Mouse (Mus musculus) adrenal gland, postnatal 4 days (tissue): ENCODE data around the gene Bhlhb9. TPM values are rescaled to one million over a fixed set of nuclear protein-coding genes. Genes with fewer than 3 reads are reported as not detected.
A peak's percentile ranks its signal among the peaks of the same experiment; 100 is the strongest.
"Not testable (repeated sequence)": the region's sequence is repeated elsewhere in the genome, so short reads cannot be mapped to it uniquely, and the experiment has no call there.

Source experiments
- DNase-seq, 2 experiments: peaks; one replicate each; pipeline ENCODE4 v3.0.0; 2021 to 2022; ENCODE audit warnings: low spot score in 2 of 2, mixed read lengths in 2 of 2
- long read RNA-seq, 2 experiments: library from polyadenylated mRNA; stranded (forward); transcript quantifications; one replicate each; pipeline ENCODE4 v2.0.0; 2021
- total RNA-seq, 2 experiments: library from RNA; stranded (reverse); gene quantifications; 2 replicates each; pipeline ENCODE4 v1.2.3; 2021

The Bhlhb9 gene
- total RNA-seq = 10 to 100 TPM; 34.8 to 36.8 TPM
- long read RNA-seq, experiment 1, transcript Bhlhb9-204 (5 exons, 2,812 nt) = major isoform, 31 of 41 reads
- long read RNA-seq, experiment 1, partial matches to known transcripts = 2 of 41 reads
- long read RNA-seq, experiment 1, other reads (novel, unspliced or antisense) = 5 of 41 reads
- long read RNA-seq, experiment 2, transcript Bhlhb9-204 (5 exons, 2,812 nt) = major isoform, 64 of 80 reads
- long read RNA-seq, experiment 2, partial matches to known transcripts = 4 of 80 reads
- long read RNA-seq, experiment 2, other reads (novel, unspliced or antisense) = 10 of 80 reads

DNA sequence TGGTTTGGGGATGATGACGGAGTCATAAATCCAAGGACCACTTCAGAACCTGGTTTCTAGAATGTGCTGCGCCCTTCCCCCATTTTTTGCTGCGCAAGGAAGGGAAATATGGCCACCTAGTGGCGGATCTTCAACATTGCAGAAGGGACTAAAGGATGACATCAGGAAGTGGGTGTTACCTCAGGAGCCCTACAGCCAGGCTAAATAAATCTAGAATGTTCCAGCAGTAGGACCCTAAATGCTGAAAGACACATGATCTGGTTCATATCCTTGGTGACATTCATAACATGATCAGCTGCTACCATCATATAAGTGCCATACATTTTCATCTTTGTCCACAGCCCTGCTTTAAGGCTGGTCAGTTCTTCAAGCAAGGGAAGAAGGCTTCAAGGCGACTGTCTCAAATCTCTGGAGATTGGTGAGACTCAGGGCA is at the start of gene Bhlhb9:
Gene Bhlhb9 (plus strand): TSS at position 383 of the 433 bp plus-strand sequence.
- DNase-seq = not testable (repeated sequence)

GRCm38 (mm10) chrX:135752832-135753231 is 44.6 kb upstream of the Bhlhb9 start:
- peak; percentile 38 to 41 for DNase-seq

DNA sequence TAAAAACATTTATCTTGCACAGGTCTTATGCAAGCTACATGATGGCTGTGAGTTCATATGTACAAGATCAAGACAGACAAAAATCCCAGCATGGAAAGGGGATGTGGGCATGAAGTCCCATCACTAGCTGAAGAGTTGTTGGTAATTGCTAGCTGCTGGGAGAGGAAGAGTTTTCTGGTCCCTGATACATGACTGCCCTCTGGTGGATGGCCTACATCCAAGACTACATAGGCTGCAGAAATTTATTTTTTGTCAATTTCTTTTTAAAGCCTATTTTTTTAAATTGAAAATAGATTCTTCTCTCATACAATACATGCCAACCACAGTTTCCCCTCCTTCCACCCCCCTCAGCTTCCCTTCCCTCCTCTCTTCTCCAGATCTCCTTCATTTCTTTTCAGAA is 35.7 kb upstream of the Bhlhb9 start:
- DNase-seq = no peak

- DNase-seq = no peak
These were observed 29.3 kb upstream of the Bhlhb9 start for GRCm38 (mm10) chrX:135768043-135768548.

- DNase-seq = no peak
These were observed 28.8 kb upstream of the Bhlhb9 start for GRCm38 (mm10) chrX:135768565-135768964.

DNA sequence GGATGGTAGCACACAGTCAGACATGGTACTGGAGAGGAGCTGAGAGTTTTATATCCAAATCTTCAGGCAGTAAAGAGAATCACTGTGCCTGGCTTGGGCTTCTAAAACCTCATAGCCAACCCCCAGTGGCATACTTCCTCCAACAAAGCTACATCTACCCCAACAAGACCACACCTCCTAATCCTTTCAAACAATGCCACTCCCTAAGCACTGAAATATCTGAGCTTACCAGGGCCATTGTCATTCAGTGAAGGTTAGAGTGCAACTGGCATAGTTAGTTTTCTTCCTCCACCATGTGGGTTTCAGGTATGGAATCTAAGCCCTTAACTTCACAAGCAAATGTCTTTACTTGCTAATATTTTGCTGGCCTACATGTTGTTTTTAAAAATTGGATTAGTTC is 5.9 kb upstream of the Bhlhb9 start:
- DNase-seq = no peak

- no peak for DNase-seq
These were observed 5.1 kb upstream of the Bhlhb9 start for GRCm38 (mm10) chrX:135792326-135792725.

GRCm38 (mm10) chrX:135795591-135796304 is 1.6 kb upstream of the Bhlhb9 start:
- DNase-seq = peak in 1 of 2 experiments; percentile 24

- not testable (repeated sequence) for DNase-seq
These were observed 836 bp upstream of the Bhlhb9 start for GRCm38 (mm10) chrX:135796305-135797211.

DNA sequence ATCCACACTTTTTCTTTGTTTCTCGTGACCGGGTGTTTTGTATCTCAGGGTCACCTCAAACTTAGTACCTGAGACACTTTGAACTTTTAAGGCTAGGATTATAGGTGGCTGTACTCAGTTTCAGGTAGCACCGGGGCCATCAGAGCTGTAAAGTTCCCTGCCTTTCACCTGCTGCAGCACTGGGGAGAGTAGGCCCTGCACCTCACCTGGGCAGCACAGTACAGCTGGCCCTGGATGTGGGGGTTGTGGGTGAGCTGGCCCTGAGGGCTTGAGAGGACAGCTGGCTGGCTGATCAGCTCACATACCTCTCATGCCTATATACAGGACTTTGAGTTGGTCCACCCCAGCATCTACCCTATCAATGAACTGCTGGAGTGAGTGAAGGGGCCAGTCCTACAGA is 6.8 kb downstream of the Bhlhb9 start:
- no peak for DNase-seq

DNA sequence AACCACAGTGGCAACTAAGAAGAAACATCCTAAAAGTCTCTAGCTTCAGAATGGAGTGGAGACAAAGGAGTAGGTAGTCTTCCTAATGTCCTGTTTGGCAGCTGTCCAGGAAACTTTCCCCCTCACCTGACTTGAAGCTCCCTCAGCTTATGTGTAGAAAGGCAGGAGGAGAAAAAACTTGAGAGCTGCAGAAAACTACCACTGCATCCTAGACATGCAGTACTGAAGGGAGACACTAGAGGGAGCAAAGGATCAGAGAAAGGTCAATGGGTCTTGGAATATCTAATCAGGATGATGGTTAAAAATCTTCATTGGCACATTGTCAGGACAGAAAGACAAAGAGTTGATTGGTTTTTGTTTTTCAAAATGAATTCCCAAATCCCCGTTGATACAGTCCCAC is 8.4 kb downstream of the Bhlhb9 start:
- DNase-seq = no peak

DNA sequence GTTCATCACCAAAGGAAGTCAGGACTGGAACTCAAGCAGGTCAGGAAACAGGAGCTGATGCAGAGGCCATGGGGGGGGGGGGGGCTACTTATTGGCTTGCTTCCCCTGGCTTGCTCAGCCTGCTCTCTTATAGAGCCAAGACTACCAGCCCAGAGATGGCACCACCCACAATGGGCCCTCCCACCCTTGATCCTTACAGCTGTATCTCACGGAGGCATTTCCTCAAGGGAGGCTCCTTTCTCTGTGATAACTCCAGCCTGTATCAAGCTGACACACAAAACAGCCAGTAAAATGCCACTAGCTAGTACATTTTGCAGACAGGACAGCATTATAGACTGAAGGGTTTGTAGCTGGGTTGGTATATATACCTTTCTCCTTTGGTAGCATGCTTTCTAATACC is 38.5 kb downstream of the Bhlhb9 start:
- DNase-seq = not testable (repeated sequence)

DNA sequence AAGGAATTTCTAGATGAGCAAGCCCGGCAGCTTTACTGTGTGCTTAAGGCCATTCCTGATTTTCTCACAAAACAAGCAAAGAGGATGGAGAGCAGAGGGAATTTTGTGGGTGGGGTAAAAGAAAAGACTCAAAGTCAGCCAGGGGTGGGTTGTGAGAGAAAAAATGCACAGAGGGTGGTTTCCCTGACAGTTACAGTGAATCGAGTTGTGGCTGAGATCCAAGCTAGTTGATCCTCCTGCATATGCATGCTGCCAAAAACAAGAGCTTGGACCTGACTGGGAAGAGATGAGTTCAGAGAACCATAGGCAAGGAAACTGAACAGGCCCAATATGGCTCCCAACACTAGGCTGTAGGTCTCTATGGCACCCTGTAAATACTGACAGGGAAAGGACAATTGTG is 40.5 kb downstream of the Bhlhb9 start:
- no peak for DNase-seq

- peak in 1 of 2 experiments; percentile 4 for DNase-seq
These were observed 41.3 kb downstream of the Bhlhb9 start, which contains the start of gene Gprasp2 for GRCm38 (mm10) chrX:135838521-135839360. TSS of gene Gprasp2 (plus strand) at chrX:135839034.

- not testable (repeated sequence) for DNase-seq
These were observed 42.3 kb downstream of the Bhlhb9 start for GRCm38 (mm10) chrX:135839397-135840391.

- DNase-seq = not testable (repeated sequence)
These were observed 69.4 kb downstream of the Bhlhb9 start for GRCm38 (mm10) chrX:135866806-135867205.

DNA sequence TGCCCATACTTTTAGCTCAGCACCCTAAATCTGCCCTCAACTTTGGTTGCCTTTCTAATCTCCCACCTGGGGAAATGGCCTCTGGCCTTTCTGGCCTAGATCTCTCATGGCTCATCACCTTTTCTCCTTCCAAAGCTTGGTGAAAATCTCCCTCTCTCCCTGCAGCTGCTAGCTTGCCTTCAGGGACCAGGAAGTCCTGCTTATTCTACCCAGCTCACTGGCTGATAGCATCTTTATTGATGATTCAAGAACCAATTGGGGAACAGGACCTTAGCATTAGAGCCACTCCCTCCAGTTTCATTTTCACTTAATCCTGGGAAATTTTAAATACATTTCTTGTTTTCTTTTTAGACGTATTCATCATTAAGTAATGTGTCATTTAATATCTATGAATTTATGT is 79.3 kb downstream of the Bhlhb9 start:
- no peak for DNase-seq

- DNase-seq = no peak
These were observed 82.2 kb downstream of the Bhlhb9 start for GRCm38 (mm10) chrX:135879626-135880025.
